Mouse (Mus musculus) embryonic stem cell, embryonic (primary cell): ENCODE data around the gene Fam19a3.
"Not testable (repeated sequence)": the region's sequence is repeated elsewhere in the genome, so short reads cannot be mapped to it uniquely, and the experiment has no call there.

Experiments
- CTCF ChIA-PET, 4 experiments: fragments of 300-600 bp in 2 of 4; fragments of 350-600 bp in 2 of 4; sonication (Branson Sonifier 250); formaldehyde crosslinking; loops; one replicate each; lab custom pipeline; 2022; ENCODE audit warnings: inconsistent platforms in 2 of 4; lab: Charles Lee
- POLR2A ChIA-PET, 4 experiments: fragments of 300-600 bp in 2 of 4; fragments of 350-600 bp in 2 of 4; sonication (Branson Sonifier 250); formaldehyde crosslinking; loops; one replicate each; lab custom pipeline; 2022; ENCODE audit warnings: antibody characterized with exemption in 4 of 4, inconsistent platforms in 1 of 4; lab: Charles Lee

Gene Fam19a3

GRCm38 (mm10) chr3:104781471-104781903 is at the start of gene Fam19a3:
Gene Fam19a3 (minus strand): TSS chr3:104781840.
- CTCF ChIA-PET, result interaction anchor here (0.5 to 4.0 kb wide), 18 partner anchors 9 to 277 kb away, joined by 3 to 37 read pairs (median 5); no protein-coding TSS in a partner anchor
- POLR2A ChIA-PET, result interaction anchor here in 3 of 4 experiments (0.5 to 4.4 kb wide), 24 partner anchors 8 to 270 kb away, joined by 3 to 28 read pairs (median 4); partner anchors contain the start of genes Capza1 (in 2 of the 3), Lrig2 (in 1 of the 3) and St7l (in 1 of the 3)

DNA sequence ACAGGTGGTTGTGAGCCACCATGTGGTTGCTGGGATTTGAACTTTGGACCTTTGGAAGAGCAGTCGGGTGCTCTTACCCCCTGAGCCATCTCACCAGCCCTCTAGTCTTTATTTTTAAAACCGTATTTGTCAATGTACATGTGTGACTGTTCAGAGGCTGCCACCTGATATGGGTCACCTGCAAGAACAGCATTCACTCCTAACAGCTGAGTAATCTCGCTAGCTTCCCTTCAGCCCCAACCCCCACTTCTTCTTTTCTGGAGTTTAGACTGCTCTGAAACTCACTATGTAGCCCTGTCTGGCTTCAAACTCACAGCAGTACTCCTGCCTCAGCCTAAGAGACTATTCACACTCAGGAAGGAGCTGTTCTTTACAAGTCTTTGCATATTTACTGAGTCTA is 40.8 kb upstream of the Fam19a3 start:
- ChIA-PET POLR2A (interaction anchor here in 1 of 4 experiments (0.8 to 2.1 kb wide), 5 partner anchors 25 to 101 kb away, joined by 3 to 5 read pairs (median 3); no protein-coding TSS in a partner anchor), CTCF (interaction anchor here in 1 of 4 experiments (0.8 kb wide), 1 partner anchor 57 kb away, joined by 3 read pairs; no protein-coding TSS in a partner anchor)

DNA sequence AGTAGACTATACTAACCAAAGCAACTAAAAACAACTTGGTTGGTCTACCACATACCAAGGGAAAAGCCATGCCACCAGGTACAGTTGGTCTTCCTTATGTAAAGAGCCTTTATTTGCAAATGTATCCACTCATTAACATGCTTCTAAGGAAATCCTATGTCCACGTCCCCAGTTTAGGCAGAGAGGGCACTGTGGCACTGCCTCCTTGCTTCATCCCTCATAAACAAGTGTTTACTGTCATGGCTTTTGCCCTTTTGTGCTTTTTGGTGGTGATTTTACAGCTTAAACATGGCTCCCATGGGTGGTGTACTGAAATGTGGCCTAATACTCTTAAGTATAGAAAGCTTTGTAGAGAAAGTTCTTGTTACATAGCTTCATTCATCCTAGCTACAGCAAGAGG is 38.8 kb upstream of the Fam19a3 start:
- POLR2A ChIA-PET, result interaction anchor here in 2 of 4 experiments (1.0 to 2.5 kb wide), 6 partner anchors 9 to 44 kb away, joined by 4 to 7 read pairs (median 6); partner anchors contain the start of genes Capza1 (in 1 of the 2), Rhoc (in 1 of the 2) and St7l (in 1 of the 2)
- CTCF ChIA-PET, result no interaction called here

DNA sequence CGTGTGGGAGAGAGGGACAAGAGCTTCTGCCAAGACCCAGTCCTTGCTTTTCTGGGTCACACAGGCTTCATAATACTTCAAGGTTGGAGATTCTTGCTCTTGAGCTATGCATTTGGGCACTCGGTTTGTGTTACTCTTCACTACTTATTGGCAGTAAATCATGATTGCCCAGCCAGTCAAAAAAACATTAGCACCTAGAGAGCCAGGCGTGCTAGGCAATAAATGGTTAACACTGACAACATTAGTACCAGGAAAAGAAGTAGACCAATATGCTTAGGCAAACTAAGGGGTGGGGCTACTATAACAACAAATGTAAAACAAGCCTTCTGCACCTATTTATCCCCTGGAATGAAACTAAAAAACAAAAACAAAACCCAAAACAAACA is 37.1 kb upstream of the Fam19a3 start:
- CTCF ChIA-PET, result interaction anchor here in 2 of 4 experiments (0.6 to 1.5 kb wide), 6 partner anchors 30 to 672 kb away, joined by 3 to 7 read pairs (median 3); partner anchors contain the start of gene Rhoc (in 2 of the 2)
- POLR2A ChIA-PET, result interaction anchor here (0.6 to 6.1 kb wide), 36 partner anchors 9 to 308 kb away, joined by 3 to 62 read pairs (median 4); partner anchors contain the start of genes Capza1 (in 3 of the 4), Rhoc (in 3 of the 4) and St7l (in 2 of the 4)

GRCm38 (mm10) chr3:104817991-104818748 is 36.5 kb upstream of the Fam19a3 start, which contains the start of gene Mov10:
Gene Mov10 (minus strand): TSS chr3:104818563.
- CTCF ChIA-PET, result interaction anchor here in 2 of 4 experiments (0.6 to 1.5 kb wide), 6 partner anchors 29 to 673 kb away, joined by 3 to 7 read pairs (median 3); partner anchors contain the start of gene Rhoc (in 2 of the 2)
- POLR2A ChIA-PET, result interaction anchor here (0.6 to 6.1 kb wide), 39 partner anchors 9 to 307 kb away, joined by 3 to 62 read pairs (median 4); partner anchors contain the start of genes Capza1 (in 3 of the 4), Rhoc (in 3 of the 4) and St7l (in 2 of the 4)

DNA sequence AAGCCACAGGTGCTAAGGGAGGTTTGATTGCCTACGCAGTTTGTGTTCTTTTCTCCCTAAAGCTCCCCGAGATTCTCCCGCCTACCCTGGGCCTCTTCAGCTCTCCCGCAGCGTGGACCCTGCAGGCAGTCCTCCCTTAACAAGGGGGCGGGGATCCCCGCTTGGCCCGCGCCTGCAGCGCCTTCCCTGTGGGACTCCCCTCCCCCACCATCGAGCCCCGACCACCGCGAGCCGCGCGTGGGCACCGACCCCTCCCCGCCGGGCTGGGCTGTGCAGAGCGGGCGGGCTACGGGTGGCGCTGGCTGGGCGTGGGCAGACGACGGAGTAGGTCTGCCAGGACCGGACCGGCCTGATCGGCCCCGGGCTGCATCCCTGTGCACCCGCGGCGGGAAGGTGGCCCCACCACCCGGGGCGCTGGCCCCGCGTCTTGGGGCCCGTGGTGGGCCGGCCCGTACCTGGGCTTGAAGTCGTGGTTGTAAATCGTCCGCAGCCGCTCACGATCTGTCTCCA is 35.9 kb upstream of the Fam19a3 start:
- CTCF ChIA-PET, result interaction anchor here in 2 of 4 experiments (1.5 kb wide), 2 partner anchors 29 to 59 kb away, joined by 3 to 7 read pairs; partner anchors contain the start of gene Rhoc (in 1 of the 2)
- POLR2A ChIA-PET, result interaction anchor here in 3 of 4 experiments (0.8 to 6.1 kb wide), 30 partner anchors 10 to 363 kb away, joined by 3 to 62 read pairs (median 4); partner anchors contain the start of genes Capza1 (in 3 of the 3), Rhoc (in 3 of the 3) and St7l (in 2 of the 3)

GRCm38 (mm10) chr3:104816130-104816529 is 34.5 kb upstream of the Fam19a3 start:
- ChIA-PET POLR2A (interaction anchor here (0.7 to 6.1 kb wide), 39 partner anchors 9 to 609 kb away, joined by 3 to 62 read pairs (median 6); partner anchors contain the start of genes Capza1 (in 3 of the 4), Ppm1j (in 3 of the 4), Rhoc (in 3 of the 4) and Fam19a3 (in 2 of the 4)), CTCF (interaction anchor here in 3 of 4 experiments (0.6 to 2.3 kb wide), 9 partner anchors 27 to 102 kb away, joined by 3 to 17 read pairs (median 5); partner anchors contain the start of genes Fam19a3 (in 1 of the 3) and Rhoc (in 1 of the 3))

DNA sequence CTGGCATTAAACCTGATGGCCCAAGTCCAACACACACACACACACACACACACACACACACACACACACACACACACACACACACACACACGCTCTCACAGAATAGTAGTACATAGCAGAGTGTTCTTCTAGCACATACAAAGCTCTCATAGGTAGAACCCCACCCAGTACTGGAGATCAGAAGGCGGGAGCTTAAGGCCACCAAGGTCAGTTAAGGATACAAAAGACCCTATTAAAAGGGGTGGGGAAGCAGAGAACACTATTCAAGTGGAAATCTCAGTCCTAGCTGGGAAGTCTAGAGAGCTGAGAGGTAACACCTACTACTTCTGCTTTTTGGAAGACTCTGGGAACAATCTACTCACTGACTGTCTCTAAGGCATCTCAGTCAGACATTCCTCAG is 33.7 kb upstream of the Fam19a3 start:
- POLR2A ChIA-PET, result interaction anchor here (0.5 to 6.1 kb wide), 60 partner anchors 8 to 1612 kb away, joined by 3 to 62 read pairs (median 5); partner anchors contain the start of genes Capza1 (in 4 of the 4), Fam19a3 (in 3 of the 4), Ppm1j (in 3 of the 4) and St7l (in 3 of the 4)
- CTCF ChIA-PET, result interaction anchor here (0.6 to 2.3 kb wide), 15 partner anchors 10 to 244 kb away, joined by 3 to 17 read pairs (median 4); partner anchors contain the start of genes Fam19a3 (in 1 of the 4) and Rhoc (in 1 of the 4)

DNA sequence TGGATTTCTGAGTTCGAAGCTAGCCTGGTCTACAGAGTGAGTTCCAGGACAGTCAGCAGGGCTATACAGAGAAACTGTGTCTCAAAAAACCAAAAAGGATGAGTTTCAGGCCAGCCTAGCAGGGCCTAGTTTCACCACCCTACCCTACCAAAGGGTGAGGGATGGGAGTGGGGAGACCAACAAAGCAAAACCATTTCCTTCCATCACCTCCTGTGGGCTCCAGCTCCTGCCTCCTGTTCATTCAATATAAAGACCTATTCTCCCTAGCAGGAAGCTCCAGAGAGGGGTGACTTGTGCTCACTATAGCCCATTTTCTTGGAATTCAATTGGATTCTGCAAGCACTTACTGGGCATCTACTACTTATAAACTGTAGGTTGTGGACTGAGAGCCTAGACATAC is 33.1 kb upstream of the Fam19a3 start:
- ChIA-PET CTCF (interaction anchor here (1.0 to 2.3 kb wide), 9 partner anchors 26 to 244 kb away, joined by 3 to 17 read pairs (median 5); partner anchors contain the start of gene Rhoc (in 1 of the 4)), POLR2A (interaction anchor here (0.5 to 6.1 kb wide), 40 partner anchors 9 to 1611 kb away, joined by 3 to 62 read pairs (median 6); partner anchors contain the start of genes Capza1 (in 3 of the 4), Fam19a3 (in 3 of the 4), Ppm1j (in 3 of the 4) and Rhoc (in 2 of the 4))

GRCm38 (mm10) chr3:104813227-104813626 is 31.6 kb upstream of the Fam19a3 start:
- CTCF ChIA-PET, result not testable (repeated sequence)
- POLR2A ChIA-PET, result interaction anchor here in 2 of 4 experiments (1.1 to 6.1 kb wide), 4 partner anchors 16 to 51 kb away, joined by 3 to 62 read pairs (median 48); partner anchors contain the start of genes Rhoc (in 2 of the 2) and Capza1 (in 1 of the 2)

DNA sequence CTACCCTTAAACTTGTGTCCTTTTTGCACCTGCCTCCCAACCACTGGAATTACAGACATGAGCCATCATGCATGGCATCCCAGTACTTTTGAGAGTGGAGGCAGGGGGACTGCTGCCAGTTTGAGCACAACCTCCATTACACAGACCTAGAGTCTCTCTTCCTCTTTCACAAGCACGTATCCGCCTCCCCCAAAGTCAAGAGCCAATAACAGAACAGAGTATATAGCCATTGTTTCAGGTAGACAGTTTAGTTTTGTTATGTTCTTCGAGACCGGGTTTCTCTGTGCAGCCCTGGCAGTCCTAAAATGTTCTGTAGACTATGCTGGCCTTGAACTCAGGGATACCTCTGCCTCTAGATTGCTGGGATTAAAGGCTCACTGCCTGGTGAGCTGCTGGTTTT is 30.6 kb upstream of the Fam19a3 start:
- ChIA-PET POLR2A (interaction anchor here in 2 of 4 experiments (1.0 to 2.1 kb wide), 11 partner anchors 9 to 52 kb away, joined by 3 to 13 read pairs (median 7); partner anchors contain the start of genes Rhoc (in 2 of the 2), Capza1 (in 1 of the 2), Fam19a3 (in 1 of the 2) and Ppm1j (in 1 of the 2)), CTCF (interaction anchor here in 2 of 4 experiments (0.5 to 1.5 kb wide), 4 partner anchors 18 to 266 kb away, joined by 3 to 12 read pairs (median 4); partner anchors contain the start of genes Fam19a3 (in 1 of the 2) and Ppm1j (in 1 of the 2))

DNA sequence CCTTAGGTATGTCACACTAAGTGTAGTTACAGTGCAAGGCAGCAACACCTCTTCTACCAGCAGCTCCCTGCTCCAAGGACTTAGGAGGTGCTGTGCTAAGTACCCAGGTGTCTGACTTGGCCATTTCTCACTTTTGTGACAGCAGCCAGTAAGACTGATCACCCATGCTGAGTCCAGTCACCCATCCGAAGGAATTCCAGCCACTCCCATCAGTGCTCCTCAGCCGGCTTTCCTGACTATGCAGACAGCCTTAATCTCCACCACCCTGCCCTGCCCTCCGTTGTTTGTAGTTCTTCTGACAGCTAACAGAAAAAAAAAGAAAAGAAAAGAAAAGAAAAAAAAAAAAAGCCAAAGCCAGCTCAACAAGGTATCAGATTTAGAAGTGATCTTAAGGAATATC is 30.1 kb upstream of the Fam19a3 start:
- ChIA-PET CTCF (interaction anchor here in 2 of 4 experiments (0.5 to 1.5 kb wide), 4 partner anchors 17 to 265 kb away, joined by 3 to 12 read pairs (median 4); partner anchors contain the start of genes Fam19a3 (in 1 of the 2) and Ppm1j (in 1 of the 2)), POLR2A (interaction anchor here in 2 of 4 experiments (1.0 to 2.1 kb wide), 15 partner anchors 9 to 172 kb away, joined by 3 to 13 read pairs (median 6); partner anchors contain the start of genes Capza1 (in 2 of the 2), Rhoc (in 2 of the 2), St7l (in 2 of the 2) and Fam19a3 (in 1 of the 2))

GRCm38 (mm10) chr3:104805539-104805938 is 23.9 kb upstream of the Fam19a3 start:
- POLR2A ChIA-PET, result interaction anchor here in 2 of 4 experiments (0.7 to 1.2 kb wide), 9 partner anchors 10 to 166 kb away, joined by 3 to 8 read pairs (median 5); partner anchors contain the start of genes Mov10 (in 1 of the 2) and Rhoc (in 1 of the 2)
- CTCF ChIA-PET, result interaction anchor here in 2 of 4 experiments (0.6 to 1.6 kb wide), 2 partner anchors 10 to 37 kb away, joined by 3 to 4 read pairs; no protein-coding TSS in a partner anchor

DNA sequence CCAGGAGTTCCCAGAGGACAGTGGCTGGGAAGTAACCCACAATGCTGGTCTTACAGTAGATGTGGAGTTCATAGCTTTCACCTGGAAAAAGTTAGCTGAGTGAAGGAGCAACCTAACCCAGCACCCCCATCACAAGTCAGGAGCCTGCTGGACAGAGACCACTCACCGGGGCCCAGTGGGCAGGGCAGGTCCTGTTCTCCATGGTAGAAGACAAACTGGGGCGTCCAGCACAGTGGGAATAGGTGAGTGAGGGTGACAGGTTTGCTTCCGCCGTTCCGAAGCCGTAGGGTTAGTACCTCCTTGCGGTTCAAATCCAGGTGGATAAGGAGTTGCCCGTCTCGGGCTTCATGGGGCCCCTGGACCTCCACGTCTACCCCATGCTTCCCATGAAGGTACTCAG is 22.7 kb upstream of the Fam19a3 start:
- CTCF ChIA-PET, result interaction anchor here in 1 of 4 experiments (1.6 kb wide), 1 partner anchor 11 kb away, joined by 3 read pairs; no protein-coding TSS in a partner anchor
- POLR2A ChIA-PET, result interaction anchor here in 1 of 4 experiments (1.0 kb wide), 1 partner anchor 14 kb away, joined by 5 read pairs; the partner anchor contains the start of gene Mov10

- POLR2A ChIA-PET, result interaction anchor here (0.6 to 2.0 kb wide), 7 partner anchors 11 to 63 kb away, joined by 3 to 6 read pairs (median 4); partner anchors contain the start of genes Capza1 (in 1 of the 4) and St7l (in 1 of the 4)
- CTCF ChIA-PET, result no interaction called here
Observed at GRCm38 (mm10) chr3:104801481-104801880, 19.8 kb upstream of the Fam19a3 start.

- POLR2A ChIA-PET, result interaction anchor here in 3 of 4 experiments (0.5 to 1.7 kb wide), 5 partner anchors 10 to 166 kb away, joined by 3 to 9 read pairs (median 4); partner anchors contain the start of genes Capza1 (in 1 of the 3) and St7l (in 1 of the 3)
- CTCF ChIA-PET, result no interaction called here
Observed at GRCm38 (mm10) chr3:104800681-104801080, 19.0 kb upstream of the Fam19a3 start.
